Mouse (Mus musculus) gastrocnemius, adult 2 months (tissue): ENCODE measurements around the gene Man2a1. TPM values are rescaled to one million over a fixed set of nuclear protein-coding genes. Genes with fewer than 3 reads are reported as not detected.

Experiments
- DNase-seq: peaks from one replicate; pipeline ENCODE4 v3.0.0; 2022
- H3K27ac ChIP-seq: fragments of 200-600 bp; 2 replicates; pipeline ENCODE4 v1.8.1; 2022; ENCODE audit warnings: mild to moderate bottlenecking
- H3K4me3 ChIP-seq: fragments of 200-600 bp; 2 replicates; pipeline ENCODE4 v1.8.1; 2022; ENCODE audit warnings: mild to moderate bottlenecking, moderate library complexity
- CTCF ChIP-seq: fragments of 200-600 bp; IDR thresholded peaks from 2 replicates; pipeline ENCODE4 v1.8.1; 2022; ENCODE audit warnings: antibody characterized with exemption, mild to moderate bottlenecking, moderate library complexity
- intact Hi-C: fragments of 180-260 bp; cut with DNase I; formaldehyde crosslinking; loops from one replicate; pipeline ENCODE4 v1.15.1; 2025
- total RNA-seq, 2 experiments: library from RNA; stranded (reverse); gene quantifications; 2 replicates each; pipeline ENCODE4 v1.2.3; 2021

Man2a1 gene
- total RNA-seq, 2 experiments from 2014 or later, result 9.0 to 9.8 TPM

DNA sequence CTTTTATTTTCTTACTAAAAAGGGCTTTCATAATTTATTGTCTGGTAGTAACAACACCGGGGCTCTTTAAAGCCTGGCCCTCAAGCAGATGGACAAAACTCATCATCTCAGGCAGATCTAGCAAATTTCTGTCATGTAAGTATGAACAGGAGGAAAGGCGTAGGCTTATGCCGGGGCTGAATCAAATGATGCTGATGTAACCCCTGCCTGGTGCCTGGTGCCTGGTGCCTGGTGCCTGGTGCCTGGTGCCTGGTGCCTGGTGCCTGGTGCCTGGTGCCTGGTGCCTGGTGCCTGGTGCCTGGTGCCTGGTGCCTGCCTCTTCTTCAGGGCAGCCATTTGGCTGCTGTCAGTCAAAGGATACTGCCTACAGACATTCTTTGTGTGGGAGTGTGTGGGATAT is 18.6 kb upstream of the Man2a1 start:
- DNase-seq, result no peak
- Histone ChIP-seq H3K27ac (no peak overlapping the region), H3K4me3 (no peak overlapping the region)
- TF ChIP-seq CTCF, result no peak
- intact Hi-C loops, result no loop called here

DNA sequence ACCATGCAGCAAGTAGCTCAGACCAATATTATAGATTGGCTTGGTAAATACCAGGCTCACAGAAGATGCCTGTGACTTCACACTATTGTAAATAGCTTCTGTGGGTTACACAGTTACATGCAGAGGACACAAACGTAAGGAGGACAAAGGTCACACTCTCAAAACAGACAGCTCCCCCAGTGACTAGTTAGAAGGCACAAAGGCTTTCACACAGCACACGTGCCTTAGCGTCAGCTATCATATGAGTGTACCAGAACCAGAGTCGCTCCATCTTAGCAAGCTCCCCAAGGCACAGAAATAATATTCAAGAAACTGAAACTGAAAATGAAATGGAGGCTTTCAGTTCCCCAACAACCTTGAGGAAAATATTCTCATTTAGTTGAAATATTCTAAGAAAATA is 10.1 kb upstream of the Man2a1 start:
- no peak for DNase-seq
- intact Hi-C loops, result no loop called here
- Histone ChIP-seq H3K27ac (no peak overlapping the region), H3K4me3 (no peak overlapping the region)
- no peak for TF ChIP-seq CTCF

DNA sequence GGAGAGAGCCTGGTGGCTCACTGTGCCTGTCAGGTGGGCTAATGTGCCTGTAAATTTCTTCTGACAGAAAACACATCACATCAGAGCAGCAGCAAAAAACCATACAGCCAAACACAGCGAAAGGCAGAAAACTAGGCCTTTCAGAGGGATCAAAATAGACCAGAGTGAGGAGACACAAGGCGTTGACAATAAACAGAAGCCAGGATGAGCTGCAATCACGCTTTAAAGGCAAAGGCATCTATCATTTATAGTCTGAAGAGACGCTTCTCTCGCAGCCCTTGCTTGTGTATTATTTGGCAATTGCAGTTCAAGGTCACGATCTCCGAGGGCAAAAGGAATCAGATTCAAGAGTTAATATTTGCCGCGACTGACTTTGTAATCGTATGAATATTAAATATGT is 9.2 kb upstream of the Man2a1 start:
- no peak overlapping the region for H3K4me3 ChIP-seq
- TF ChIP-seq CTCF, result no peak
- intact Hi-C loops, result no loop called here
- no peak overlapping the region for H3K27ac ChIP-seq
- DNase-seq, result no peak

DNA sequence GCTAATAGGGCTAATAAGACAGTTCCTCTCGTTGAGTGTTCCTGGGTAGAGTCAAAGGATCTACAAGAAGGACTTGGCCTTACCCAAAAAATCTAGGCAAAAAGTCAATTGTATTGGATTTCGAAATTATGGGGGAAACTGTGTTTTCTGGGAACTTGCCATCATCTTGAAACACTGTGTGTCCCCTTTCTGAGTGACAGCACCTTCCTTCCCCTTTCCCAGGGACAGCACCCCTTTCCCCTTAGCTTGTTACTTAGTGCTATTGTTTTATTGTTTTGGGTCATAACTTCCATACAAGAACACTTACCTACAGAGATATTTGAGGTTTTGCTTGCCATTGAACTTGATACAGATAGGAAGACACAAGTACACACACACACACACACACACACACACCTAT is 8.2 kb upstream of the Man2a1 start:
- TF ChIP-seq CTCF, result no peak
- intact Hi-C loops, result no loop called here
- no peak overlapping the region for H3K27ac ChIP-seq
- H3K4me3 ChIP-seq, result no peak overlapping the region
- DNase-seq, result no peak

DNA sequence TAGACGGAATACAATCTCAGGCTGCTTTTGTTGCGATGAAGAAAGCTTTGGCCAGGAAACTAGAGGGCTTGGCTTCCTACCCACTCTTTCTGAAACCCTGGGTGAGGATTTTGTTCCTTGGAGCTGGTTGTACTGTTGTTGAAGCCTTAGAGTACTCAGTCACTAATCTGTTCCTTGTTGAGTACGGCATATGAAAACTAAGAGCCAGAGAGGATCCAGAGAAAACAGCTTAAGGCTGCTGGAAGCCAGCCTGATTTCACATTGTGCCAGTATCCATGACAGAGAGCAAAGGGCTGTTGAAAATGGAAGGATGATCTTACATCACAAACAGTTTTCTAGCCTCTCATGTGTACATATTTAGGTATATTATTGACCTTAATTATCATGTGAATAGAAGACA is 7.7 kb upstream of the Man2a1 start:
- no peak for TF ChIP-seq CTCF
- DNase-seq, result no peak
- intact Hi-C loops, result no loop called here

DNA sequence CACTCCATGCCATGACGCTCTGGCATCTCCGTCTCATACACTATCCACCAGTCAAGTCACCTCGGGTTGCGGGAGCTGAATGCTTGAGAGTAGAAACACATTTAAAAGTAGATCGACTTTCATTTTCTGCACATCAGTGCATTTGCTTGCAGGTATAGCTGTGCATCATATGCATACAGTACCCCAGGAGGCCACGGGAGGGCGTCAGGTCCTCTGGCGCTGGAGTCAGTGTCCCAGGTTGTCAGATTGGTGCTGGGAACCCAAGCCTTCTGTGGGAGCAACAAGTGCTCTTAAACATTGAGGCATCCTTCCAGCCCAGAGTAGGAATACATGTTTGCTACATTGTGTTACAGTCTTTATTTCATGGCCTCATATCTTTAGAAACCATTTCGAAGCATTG is 2.8 kb upstream of the Man2a1 start:
- Histone ChIP-seq H3K4me3 (no peak overlapping the region), H3K27ac (no peak overlapping the region)
- TF ChIP-seq CTCF, result no peak
- no peak for DNase-seq
- intact Hi-C loops, result no loop called here

More for the DNA sequence above, 7.7 kb upstream of the Man2a1 start:
- no peak overlapping the region for H3K27ac ChIP-seq
- H3K4me3 ChIP-seq, result no peak overlapping the region

DNA sequence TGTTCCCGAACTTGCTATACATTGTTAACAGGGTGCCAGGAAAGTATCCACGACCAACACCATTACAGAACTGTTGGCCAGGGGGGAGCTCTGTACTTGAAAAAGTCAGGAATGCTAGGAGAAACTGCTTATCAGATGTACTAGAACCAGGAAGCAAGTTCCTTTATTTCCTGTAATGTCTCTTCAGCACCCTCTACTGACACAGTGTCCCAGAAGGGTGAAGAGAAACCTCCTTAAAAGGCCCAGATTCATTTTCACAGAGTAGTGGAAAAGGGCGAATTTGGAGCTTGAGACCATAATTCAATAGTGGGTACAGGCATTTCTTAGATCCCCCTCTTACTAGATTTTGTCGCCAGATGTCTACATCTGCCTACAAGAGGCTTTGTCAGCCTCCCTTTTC is 620 bp upstream of the Man2a1 start:
- no peak for DNase-seq
- Histone ChIP-seq H3K4me3 (peak overlapping the region; percentile 85), H3K27ac (peak overlapping the region; percentile 98)
- intact Hi-C loops, result loop anchor here (5.0 kb wide), 3 partner anchors 87 to 268 kb away; partner anchors contain the start of gene Pja2
- TF ChIP-seq CTCF, result peak; percentile 59

DNA sequence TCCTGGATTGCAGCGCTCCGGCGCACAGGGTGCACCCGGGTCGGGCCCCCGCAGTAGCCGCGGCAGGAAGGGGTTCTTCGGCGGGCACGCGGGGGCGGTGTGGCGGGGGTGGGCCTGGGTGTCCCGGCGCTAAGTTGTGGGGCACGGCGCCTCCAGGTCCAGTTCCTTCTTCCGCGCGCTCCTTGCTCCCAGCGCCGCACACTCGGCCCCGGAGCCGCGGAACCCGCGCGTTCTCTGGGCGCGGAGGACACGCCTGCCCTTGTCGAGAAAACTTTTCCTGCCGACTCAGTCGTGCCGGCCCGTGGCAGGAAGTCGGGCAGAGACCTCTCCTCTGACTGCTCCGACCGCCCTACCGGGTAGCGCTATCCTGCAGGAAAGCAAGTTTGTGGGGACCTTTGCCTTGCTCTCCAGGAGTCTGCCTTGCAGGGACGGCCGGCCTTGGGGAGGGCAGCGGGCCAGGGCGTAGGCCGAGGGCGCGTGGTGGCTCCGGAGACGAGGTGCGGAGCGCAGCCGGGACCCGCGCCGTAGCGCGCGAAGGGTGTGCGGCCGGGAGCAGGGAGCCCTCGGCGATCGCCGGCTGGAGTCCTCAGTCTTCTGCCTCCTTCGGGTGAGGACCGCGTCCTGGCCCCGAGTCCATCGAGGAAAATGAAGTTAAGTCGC is 685 bp downstream of the Man2a1 start:
- Histone ChIP-seq H3K27ac (peak overlapping the region; percentile 98), H3K4me3 (peak overlapping the region; percentile 85)
- intact Hi-C loops, result loop anchor here (5.0 kb wide), 3 partner anchors 86 to 269 kb away; partner anchors contain the start of gene Pja2
- DNase-seq, result peak; percentile 84
- no peak for TF ChIP-seq CTCF

DNA sequence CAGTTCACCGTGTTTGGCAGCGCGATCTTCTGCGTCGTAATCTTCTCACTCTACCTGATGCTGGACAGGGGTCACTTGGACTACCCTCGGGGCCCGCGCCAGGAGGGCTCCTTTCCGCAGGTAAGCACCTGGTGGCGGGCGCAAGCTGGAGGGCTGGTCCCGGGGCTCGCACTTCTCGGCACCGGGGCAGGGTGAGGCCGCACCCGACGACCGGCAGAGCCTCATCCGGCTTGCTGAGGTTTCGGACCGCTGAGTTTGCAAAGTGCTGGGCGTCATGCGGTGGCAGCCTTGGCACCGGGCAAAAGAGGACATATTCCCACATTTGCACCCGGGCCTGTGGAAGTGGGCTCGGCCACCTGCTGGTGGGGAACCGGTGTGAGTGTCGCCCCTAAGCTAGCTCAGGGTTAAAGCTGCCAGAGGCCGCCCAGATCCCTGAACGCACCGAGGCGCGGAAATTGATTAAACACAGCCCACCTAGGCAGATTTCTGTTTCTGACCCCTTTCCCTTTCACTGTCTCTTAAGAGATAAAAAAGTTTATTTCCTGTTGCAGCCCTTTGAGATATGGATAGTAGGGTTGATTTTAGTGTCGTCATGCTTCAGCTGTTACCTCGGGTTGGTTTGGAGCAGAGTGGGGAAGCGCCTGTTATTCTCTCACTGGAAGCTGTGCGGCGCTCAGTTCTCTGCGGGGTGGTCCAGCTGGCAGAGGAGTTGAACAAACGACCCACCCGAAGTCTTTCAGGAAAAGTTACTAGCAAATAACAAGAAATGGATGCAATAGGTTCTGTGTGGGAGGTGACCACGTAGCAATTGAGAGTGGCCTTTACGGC is 1.4 kb downstream of the Man2a1 start:
- H3K4me3 ChIP-seq, result peak overlapping the region; percentile 85
- intact Hi-C loops, result loop anchor here (5.0 kb wide), 3 partner anchors 85 to 270 kb away; partner anchors contain the start of gene Pja2
- DNase-seq, result peak; percentile 75
- H3K27ac ChIP-seq, result peak overlapping the region; percentile 98
- TF ChIP-seq CTCF, result peak; percentile 70

DNA sequence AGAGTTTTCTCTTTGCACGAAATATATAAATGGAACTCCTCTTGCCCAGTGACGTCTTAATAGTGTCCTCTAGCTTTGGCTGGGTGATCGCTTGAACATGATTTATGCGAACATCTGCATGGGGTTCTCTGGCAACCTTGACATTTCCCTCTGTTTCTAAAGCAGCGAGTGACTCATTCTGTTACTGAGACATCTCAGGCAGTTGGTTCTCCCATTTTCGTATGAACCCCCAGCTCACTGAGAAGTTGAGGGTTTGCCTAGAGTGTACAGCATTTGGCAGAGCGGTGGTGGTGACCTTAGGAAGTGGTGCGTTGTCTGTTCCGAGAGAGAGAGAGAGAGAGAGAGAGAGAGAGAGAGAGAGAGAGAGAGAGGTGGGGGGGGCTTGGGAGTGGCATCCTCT is 2.6 kb downstream of the Man2a1 start:
- no peak for TF ChIP-seq CTCF
- Histone ChIP-seq H3K4me3 (peak overlapping the region; percentile 85), H3K27ac (peak overlapping the region; percentile 98)
- intact Hi-C loops, result loop anchor here (5.0 kb wide), 3 partner anchors 84 to 271 kb away; partner anchors contain the start of gene Pja2
- DNase-seq, result peak; percentile 19

DNA sequence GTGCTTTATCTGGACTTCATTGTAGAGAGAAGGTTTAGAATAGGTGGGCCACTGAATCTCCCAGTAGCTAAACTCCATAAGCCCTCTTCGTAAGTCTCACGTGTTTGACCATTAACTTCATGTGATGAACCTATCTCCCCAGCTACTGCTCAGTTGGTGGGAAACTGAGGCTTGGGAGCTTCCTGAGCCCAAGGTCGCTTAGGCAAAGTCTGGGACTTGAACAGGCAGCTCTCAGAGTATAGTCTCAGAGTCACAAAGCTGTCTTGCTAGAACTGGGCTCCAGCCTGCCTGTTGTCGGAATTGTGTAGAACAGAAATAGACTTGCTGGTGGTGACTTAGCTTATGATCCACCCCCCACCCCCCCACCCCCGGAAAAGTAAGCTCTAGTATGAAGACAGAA is 3.0 kb downstream of the Man2a1 start:
- DNase-seq, result no peak
- H3K27ac ChIP-seq, result peak overlapping the region; percentile 98
- intact Hi-C loops, result loop anchor here (5.0 kb wide), 3 partner anchors 84 to 271 kb away; partner anchors contain the start of gene Pja2
- H3K4me3 ChIP-seq, result peak overlapping the region; percentile 85
- no peak for TF ChIP-seq CTCF

DNA sequence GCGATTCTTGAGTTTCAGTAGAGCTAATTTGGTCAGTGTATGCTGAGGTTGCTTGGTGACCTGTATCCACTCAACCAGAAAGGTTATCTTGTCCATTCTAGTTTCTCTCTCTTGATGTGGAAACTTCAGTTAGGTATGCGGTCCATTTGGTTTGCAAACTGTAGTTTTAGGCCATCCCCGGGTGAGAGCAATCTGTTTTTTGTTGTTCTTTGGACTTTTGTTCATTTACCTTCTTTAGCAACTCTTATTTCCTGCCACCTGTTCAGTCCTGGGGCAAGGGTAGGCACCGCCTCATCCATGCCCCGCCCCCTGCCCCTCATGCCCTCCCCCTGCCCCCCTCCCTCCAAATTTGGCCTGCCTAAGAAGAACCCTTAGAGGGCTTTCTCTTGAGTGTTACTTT is 3.6 kb downstream of the Man2a1 start:
- Histone ChIP-seq H3K27ac (no peak overlapping the region), H3K4me3 (no peak overlapping the region)
- intact Hi-C loops, result loop anchor here (5.0 kb wide), 3 partner anchors 83 to 272 kb away; partner anchors contain the start of gene Pja2
- no peak for DNase-seq
- TF ChIP-seq CTCF, result no peak

DNA sequence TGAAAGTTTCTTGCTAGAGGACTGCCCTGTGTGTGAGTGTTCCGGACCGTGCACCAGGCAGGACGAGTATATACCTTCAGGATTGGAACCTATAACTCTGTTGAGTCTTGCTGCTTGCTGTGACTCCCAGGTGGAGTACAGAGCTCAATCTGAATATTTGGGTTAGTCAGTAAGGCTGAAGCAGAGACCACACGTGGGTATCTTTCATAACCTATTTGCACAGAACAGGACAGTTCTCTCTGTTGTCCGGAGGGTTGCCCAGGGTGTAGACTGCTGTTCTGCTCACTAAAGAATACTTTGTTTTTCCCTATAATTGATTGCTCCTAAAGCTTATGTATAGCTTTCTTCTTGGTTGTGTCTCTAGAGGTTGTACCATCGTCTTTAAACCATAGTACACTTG is 7.7 kb downstream of the Man2a1 start:
- intact Hi-C loops, result no loop called here
- no peak for DNase-seq
- TF ChIP-seq CTCF, result no peak
- Histone ChIP-seq H3K27ac (no peak overlapping the region), H3K4me3 (no peak overlapping the region)
